Mouse (Mus musculus): Measurements from ENCODE around the gene Syngr1. TPM values are rescaled to one million over a fixed set of nuclear protein-coding genes. Genes with fewer than 3 reads are reported as not detected.
A peak's percentile ranks its signal among the peaks of the same experiment; 100 is the strongest.

Syngr1 gene
- total RNA-seq, 2 experiments from 2014 or later, result 16.6 to 20.1 TPM

DNA sequence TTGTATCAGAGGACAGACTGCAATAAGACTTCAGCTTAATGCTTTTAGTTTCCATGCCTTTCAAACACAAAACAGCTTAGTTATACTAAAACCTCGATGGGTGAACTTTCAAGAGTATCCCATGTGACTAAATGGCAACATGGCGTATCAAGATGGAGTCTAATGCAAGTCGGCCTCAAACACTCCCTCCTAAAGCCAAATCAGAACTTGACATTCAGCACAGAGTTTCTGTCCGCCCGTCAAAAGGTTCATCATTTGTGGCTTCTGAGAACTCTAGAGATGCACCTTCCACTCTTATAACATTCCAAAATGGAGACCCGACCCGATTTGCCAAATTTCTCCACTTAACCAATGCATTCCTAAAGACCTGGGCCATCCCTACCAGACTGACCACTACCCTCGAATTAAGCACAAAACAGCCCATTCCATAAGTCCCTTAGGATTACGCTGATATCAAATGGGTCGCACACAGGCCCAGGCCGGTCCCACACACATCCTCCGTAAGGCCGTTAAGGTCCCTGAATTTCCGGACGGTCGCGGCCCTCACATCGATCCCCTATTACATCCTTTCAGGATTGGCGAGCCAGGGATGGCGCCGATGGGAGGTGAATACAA, 8.4 kb upstream of the Syngr1 start:
- no peak for DNase-seq
- intact Hi-C loops (cut with DNase I; ENCODE audit: low total_unique reads), result no loop called here

DNA sequence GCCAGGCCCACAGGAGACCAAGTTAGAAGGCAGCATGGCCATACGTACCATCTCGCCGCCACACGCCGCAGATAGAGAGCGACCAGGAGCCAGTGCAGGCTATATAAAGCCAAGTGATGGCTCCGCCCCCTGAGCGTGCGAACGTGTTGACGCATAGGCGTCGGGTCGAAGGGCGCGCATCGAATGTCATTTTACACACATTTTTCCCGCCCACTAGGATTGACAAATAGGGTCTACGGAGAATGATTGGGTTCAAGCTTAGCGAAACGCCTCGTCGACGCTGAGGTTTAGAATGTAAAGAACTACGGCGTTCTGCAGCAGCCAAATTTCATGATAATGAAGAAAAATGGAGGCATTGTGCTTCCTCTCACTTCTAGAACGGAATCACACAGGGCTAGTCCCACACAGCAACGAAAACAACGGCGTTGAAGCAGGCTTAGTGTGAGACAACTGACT, 7.8 kb upstream of the Syngr1 start:
- DNase-seq, result peak; percentile 97
- intact Hi-C loops (cut with DNase I; ENCODE audit: low total_unique reads), result no loop called here

DNA sequence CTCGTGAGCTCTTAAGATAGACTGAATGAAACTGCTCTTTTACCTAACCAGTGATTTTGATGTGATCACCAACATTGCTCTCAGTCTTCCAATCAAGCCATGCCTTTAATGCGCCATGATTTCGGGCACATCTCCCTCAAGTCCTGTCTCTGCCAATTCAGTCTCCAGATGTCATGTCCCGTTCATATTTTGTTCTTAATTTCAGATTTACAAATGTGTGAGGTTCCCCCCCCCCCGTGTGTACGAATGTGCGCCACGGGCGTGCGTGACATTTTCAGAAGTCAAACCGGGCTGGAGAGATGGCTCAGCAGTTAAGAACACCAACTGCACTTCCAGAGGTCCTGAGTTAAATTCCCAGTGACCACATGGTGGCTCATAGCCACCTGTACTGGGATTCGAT, 7.4 kb upstream of the Syngr1 start:
- intact Hi-C loops (cut with DNase I; ENCODE audit: low total_unique reads), result no loop called here
- DNase-seq, result no peak

DNA sequence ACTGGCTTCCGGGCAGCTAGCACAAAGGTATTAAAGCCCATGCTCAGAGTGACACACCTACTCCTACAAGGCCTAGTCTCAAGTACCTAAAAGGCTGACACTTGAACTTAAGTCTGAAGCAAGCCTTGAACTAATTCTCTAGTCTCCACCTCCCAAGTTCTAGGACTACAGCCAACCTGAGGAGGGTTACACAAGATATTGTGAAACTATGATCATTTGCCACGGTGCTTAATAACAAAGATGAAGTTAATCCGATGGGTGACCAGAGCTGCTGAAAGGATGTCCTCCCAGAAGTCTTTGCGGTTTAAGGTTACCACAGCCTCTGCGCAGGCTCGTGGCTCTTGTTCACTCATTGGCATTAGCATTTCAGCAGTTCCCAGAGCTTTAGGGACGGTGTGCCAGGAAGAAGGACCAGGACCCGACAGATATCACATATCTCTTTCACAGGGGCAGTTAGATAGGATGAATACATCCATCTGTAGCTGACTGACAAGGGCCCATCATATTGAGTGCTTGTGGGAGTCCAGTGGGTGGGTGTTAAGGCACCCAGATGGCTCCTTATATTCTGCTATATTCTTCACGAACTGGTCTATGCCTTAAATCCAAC, 3.6 kb upstream of the Syngr1 start:
- DNase-seq, result no peak
- intact Hi-C loops (cut with DNase I; ENCODE audit: low total_unique reads), result no loop called here

DNA sequence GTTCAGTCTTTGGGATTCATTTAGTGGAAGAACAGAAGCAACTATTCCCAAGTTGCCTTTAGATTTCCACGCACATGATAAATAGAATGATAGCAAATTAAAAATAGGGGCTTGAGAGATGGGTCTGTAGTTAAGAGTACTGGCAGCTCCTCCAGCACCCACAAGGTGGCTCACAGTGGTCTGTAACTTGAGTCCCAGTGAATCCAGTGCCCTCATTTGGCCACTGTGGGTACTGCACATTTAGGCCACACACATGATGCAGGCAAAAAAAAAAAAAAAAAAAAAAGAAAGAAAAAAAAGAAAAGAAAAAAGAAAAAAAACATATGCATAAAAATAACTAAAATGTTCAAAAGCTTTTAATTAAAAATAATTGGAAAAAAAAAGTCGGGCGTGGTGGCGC, 2.5 kb upstream of the Syngr1 start:
- intact Hi-C loops (cut with DNase I; ENCODE audit: low total_unique reads), result no loop called here
- DNase-seq, result peak; percentile 90

DNA sequence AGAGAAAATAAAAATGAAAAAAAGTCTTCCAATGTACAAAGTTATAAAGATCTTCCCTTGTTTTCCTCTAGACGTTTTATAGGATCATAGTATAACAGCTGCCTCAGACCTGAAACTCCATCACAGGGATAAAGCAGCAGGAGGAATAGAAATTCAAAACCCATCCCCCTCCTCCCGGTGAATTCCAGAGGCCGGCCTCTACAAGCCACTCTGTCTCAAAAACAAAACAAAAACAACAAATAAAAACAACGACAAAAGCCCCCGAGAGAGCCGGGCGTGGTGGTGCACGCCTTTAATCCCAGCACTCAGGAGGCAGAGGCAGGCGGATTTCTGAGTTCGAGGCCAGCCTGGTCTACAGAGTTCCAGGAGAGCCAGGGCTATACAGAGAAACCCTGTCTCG, 979 bp upstream of the Syngr1 start:
- DNase-seq, result no peak
- intact Hi-C loops (cut with DNase I; ENCODE audit: low total_unique reads), result loop anchor here (5.0 kb wide), 1 partner anchor 42 kb away; the partner anchor contains the start of gene Tab1

DNA sequence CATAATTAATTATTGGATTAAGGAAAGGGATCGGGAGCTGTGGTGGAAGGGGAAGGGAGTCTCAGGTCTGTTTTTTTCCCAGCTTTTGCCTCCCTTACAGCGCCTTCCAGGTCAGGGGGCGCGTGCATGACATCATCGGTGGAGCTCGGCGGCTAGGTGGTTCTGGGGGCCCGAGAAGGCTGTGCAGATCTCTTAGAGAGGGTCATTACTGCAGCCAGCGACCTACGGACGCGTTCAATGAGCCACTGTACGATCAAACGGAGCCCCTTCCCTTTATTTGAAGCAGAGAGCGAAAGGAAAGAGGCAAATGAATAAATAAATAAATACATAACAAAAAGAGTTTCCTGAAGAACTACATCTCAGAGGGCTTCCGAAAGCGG, 403 bp upstream of the Syngr1 start:
- intact Hi-C loops (cut with DNase I; ENCODE audit: low total_unique reads), result loop anchor here (5.0 kb wide), 1 partner anchor 42 kb away; the partner anchor contains the start of gene Tab1
- DNase-seq, result no peak

DNA sequence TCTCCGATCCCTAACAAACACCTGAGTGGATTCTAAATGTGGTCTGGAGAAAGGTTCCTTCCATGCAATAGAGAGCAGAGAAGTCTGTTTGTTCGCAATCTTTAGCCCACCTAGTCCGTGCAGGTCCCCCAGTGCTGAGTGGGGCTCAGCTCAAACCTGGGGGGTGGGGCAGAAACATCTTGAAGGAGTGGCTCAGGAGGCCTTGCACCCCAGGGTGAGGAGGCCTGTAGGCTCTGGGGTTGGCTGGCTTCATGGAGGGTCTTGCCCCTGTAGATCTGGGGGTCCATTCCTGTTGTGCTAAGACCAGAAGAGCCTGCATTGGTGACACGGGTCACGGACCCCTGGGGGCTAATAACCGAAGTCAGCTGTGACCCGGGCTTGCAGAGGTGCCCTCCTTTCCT, 907 bp downstream of the Syngr1 start:
- intact Hi-C loops (cut with DNase I; ENCODE audit: low total_unique reads), result loop anchor here (5.0 kb wide), 1 partner anchor 40 kb away; the partner anchor contains the start of gene Tab1
- DNase-seq, result no peak

DNA sequence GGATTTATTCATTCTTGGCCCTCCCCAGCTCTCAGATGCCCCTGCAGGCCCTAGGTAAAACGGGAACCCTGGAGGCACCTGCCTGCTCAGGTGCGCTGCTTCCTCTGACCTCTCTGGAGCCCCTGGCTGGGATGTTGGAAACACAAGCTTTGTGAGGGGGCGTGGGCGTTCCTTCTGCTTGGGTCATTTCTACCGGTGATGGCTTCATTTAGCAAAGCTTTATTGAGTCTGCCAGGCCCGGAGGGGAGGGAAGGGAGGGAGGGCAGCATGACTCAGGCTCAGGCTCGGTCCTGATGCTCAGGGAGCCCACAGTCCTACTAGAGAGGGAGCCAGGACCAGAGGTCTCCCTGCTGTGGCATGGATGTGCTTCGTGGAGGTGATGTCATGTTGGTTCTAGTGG, 1.5 kb downstream of the Syngr1 start:
- intact Hi-C loops (cut with DNase I; ENCODE audit: low total_unique reads), result loop anchor here (5.0 kb wide), 1 partner anchor 40 kb away; the partner anchor contains the start of gene Tab1
- DNase-seq, result no peak

DNA sequence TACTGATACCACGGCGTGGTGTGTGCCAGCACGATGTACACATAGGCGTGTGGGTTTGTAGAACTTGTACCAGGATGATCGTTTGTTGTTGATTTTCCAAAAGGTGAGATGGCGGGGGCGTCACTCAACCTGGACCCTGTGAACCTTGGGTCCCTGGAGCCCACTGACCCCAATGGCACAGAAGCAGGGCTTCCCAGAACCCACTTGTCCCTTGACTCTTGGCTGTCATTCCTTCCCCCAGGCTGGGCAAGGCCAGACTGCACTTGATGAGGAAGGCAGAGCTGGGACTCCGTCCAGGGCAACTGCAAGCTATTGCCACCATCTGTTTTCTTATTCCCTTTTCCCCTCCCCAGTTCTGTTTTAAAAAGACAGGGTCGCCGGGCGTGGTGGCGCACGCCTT, 3.1 kb downstream of the Syngr1 start:
- intact Hi-C loops (cut with DNase I; ENCODE audit: low total_unique reads), result loop anchor here (5.0 kb wide), 1 partner anchor 38 kb away; the partner anchor contains the start of gene Tab1

DNA sequence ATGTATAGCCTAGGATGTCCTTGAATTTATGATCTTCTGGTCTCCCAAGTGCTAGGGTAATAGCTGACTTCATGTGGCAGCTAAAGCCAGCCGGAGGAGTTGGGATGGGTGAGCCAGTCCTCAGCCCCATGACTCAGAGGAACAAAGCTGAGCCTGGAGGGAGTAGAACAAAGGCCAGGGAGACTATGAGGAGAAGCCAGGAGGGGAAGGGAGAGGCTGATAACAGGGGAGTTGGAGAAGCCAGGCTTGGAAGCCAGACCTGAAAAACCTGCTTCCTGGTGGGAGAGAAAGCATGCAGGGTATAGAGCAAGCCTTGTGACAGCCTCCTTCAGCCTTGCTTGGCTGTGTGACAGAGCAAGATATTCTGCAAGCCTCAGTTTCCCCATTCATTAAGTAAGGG, 4.5 kb downstream of the Syngr1 start:
- intact Hi-C loops (cut with DNase I; ENCODE audit: low total_unique reads), result no loop called here
- no peak for DNase-seq

More for the DNA sequence above, 3.1 kb downstream of the Syngr1 start:
- no peak for DNase-seq

DNA sequence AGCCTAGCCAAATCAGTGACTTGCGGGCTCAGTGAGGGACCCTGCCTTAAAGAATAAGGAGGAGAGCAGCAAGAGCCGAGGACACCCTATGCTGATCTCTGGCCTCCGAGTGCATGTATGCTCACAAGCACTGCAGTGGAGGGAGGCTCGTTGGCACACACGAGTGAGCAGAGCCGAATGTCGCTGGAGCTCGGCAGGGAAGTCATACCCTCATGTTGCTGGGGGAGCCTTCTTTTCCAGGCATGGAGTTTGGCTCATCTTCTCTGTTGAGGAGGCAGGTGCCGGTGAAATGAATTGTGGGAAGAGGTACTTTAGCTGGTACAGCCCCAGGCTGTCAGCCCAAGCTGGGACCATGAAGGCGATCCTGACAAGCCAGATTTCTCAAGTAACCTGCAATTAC, 5.3 kb downstream of the Syngr1 start:
- no peak for DNase-seq
- intact Hi-C loops (cut with DNase I; ENCODE audit: low total_unique reads), result no loop called here

DNA sequence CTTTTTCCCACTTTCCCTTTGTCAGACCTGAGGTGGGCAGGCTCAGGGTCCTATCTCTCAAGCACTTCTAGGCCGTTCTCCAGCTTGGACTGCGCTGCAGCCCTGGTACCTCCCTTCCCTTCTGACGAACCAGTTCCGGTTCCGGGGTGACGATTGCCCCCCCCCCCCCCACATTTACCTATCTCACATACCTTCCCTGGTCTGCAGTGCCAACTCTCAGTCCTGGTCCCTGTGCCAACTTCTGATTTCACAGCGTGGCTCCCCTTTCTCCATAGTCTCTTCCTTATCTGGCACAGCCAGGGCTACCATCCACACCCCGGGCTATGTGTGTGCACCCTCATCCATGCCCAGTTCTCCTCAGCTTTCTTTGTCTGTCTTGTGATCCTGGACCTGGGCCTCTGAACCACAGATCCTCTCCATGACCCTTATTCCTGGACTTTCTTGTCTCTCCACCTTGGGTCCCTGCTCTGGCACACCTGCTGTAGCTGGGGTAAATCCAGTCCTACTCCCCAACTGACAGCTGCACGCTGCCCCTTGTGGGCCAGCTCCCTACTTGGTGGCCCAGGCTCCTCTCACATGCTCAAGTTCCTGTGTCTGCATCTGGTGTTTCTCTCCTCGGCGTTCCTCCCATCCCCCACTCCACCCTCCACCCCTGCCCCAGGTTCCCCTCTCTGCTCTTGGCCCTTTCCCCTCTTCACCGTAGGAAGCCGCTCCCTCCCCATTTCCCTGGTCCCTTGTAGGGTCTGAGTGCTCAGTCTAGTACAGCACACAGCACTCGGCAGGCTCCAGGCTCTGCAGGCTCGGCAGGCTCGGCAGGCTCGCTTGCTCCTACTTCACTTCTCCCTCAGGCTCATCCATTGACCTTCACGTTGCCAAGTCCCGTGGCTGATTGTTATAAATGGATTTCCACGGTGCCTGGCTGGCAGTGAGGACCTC, 6.1 kb downstream of the Syngr1 start:
- intact Hi-C loops (cut with DNase I; ENCODE audit: low total_unique reads), result no loop called here
- DNase-seq, result peak; percentile 54

DNA sequence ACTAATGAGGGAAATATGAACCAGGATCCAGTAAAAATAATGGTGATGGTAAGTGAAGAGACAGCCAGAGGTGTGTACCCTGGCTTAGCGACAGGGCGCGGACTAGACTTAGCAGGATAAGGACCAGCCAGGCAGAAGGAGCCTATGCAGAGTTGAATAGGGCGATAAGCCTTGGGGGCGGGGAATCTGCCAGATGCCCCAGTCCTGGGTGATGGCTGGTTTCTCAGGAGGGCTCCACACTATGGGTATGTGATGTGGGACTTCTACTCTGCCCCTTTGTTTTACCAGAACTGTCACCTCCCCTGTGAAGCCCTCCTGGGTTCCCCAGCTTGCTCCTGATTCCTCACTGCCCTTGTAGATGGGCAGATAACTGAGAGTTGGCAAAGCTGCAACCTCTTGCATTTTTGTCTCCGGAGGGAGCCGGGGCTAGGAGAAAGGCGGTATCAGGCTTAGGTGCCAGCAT, 6.9 kb downstream of the Syngr1 start:
- intact Hi-C loops (cut with DNase I; ENCODE audit: low total_unique reads), result no loop called here
- no peak for DNase-seq

DNA sequence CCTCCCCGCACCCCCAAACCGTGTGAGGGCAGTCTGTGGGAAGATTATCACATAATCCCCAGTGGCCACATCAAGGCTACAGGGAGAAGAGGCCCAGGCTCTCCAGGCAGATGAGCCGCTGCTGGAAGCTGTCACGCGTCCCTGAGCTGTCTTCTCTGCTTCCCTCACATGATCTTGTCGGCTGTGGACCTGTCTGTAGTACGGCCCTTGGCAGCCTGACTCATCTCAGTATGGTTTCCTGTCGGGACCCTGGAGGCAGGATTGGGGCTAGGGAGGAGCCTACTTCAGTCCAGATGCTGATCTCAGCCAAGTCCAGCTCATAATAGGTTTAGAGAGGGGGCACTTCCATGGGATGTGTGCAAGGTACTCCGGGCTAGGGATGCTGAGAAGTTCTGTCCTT, 7.7 kb downstream of the Syngr1 start:
- intact Hi-C loops (cut with DNase I; ENCODE audit: low total_unique reads), result no loop called here

DNA sequence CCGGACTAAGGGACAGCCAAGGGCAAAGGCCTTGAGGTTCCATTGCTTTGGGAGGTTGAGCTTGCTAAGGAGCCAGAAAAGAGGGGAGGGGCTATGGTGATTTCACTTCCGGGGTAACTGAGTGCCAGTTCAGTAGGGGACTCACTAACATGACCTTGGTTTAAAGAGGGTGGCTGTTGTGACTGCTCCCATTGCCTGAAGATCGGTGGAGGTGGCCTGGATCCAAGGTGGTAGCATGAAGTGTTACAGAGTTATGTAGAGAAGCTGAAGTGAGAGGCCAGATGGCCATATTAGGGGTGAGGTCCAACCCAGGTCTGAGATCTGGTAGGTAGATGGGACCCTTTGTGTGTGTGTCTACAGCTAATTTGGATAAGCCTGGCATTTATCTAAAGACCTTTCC, 8.3 kb downstream of the Syngr1 start:
- intact Hi-C loops (cut with DNase I; ENCODE audit: low total_unique reads), result no loop called here
- DNase-seq, result no peak

More for the DNA sequence above, 7.7 kb downstream of the Syngr1 start:
- DNase-seq, result no peak

DNA sequence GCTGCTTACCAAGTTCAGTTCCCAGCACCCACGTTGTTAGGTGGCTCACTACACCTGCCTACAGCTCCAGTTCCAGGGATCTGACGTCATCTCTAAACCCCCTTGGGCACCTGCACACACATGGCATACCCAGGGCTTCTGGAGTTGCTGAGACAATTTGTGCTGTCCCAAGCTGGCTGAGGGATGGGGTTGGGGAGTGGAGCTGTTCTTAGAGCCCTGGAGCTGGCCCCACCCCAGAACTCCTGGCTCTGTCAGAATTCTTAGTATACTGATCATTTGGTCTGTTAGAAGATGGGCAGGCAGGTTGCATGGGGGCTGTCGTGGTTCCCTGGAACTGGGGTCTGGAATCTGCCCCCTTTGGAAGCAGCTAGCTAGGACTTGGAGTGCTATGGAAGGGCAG, 9.1 kb downstream of the Syngr1 start:
- DNase-seq, result no peak
- intact Hi-C loops (cut with DNase I; ENCODE audit: low total_unique reads), result no loop called here

DNA sequence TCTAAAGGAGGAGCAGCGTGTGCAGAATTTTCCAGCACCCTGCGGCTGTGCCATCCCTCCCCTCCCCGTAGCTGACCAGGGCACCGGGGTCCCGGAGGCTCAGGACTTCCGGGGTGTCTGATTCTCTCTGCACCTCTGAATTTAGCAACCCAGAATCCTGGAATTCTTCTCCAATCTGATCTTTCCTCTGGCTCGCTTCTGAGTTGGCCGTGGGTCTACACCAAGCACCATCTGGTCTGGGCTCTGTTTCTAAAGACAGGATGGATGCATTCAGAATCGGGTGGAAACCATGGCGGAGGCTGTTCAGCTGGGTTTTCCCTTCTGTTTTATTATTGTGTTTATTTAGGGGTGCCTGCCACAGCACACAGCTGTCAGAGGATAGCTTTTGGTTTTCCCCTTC, 9.7 kb downstream of the Syngr1 start:
- DNase-seq, result no peak
- intact Hi-C loops (cut with DNase I; ENCODE audit: low total_unique reads), result no loop called here

DNA sequence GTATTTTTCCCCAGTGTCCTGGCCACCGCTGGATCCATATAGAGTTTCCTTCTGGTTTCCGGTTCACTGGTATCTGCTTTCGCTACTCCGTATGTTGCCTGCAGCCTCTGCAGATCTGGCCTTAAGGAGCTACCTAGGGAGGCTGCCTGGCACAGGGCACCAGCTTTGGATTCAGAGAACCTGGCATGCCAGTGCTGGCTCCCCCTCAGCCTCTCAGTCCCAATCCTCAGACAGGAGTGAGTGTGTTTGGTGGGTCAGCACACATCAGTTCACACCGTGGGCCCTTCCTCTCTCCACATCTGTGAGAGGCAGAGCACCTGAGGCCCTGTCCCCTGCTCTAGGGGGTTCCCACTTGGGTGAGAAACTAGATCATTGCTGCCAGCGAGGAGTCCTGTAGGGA, 10.4 kb downstream of the Syngr1 start:
- intact Hi-C loops (cut with DNase I; ENCODE audit: low total_unique reads), result no loop called here
- no peak for DNase-seq

DNA sequence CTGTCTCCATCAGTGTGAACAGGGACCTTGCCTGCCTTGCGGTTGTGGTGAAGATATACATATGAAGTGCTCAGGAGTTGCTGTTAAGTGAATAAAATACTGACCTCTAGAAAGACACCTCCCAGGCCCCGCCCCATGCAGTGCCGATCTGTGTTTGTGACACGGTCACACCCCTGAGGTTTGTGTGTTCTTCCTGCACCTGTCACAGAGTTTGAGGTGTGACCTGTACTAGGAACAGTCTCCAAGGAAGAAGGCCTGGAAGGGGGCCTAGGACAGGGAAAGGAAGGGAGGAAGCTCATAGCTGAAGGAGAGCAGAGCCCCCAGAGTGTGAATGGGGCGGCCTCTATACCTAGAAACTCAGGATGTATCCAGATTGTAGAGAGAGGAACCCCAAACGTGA, 11.4 kb downstream of the Syngr1 start:
- no peak for DNase-seq
- intact Hi-C loops (cut with DNase I; ENCODE audit: low total_unique reads), result no loop called here
